Mouse (Mus musculus): Measurements from ENCODE around the gene Mymk.

GRCm38 (mm10) chr2:27022612-27023011 lies 49.4 kb downstream of the Mymk start:
- no peak for TF ChIP-seq CTCF (IDR thresholded peaks at IDR 0.05; ENCODE audit: low read depth, low read length)
- TF ChIP-seq POLR2A (IDR thresholded peaks at IDR 0.05; ENCODE audit: borderline replicate concordance, low read depth, low read length) = no peak

Data from bone marrow macrophage, adult 2 months (primary cell).